Mouse (Mus musculus): ENCODE results near the gene Sh3bgrl3.

The Sh3bgrl3 gene

GRCm38 (mm10) chr4:134080674-134081073 lies 47.9 kb downstream of the Sh3bgrl3 start:
- DNase-seq (ENCODE audit: low read depth, low spot score): no peak

GRCm38 (mm10) chr4:134078694-134079093 lies 49.9 kb downstream of the Sh3bgrl3 start:
- DNase-seq (ENCODE audit: low read depth, low spot score): no peak
